Comparison of ENCODE assay signal across 22 mouse cellular contexts in the genomic region with DNA sequence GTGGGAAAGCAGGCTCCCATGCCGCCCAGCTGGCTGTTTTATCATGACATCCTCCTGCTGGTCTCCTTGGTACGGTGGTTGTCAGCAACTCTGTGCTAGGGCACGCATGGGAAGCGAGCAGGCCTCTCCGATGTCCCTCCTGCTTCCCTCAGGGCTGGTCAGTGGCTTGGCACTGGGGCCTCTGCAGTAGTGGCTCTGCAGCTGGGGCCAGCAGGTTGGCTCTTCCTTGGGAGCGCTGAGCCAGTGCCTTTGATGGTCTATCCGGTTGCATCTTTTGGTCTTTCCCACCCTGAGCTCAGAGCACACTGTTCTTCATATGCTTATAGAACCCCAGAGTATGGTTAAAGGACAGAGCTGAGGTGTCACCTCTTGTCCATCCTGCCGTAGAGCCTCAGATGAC. TPM values are rescaled to one million over a fixed set of nuclear protein-coding genes. Genes with fewer than 3 reads are reported as not detected.
A peak's percentile ranks its signal among the peaks of the same experiment; 100 is the strongest.
DNase-seq lines count a peak whose midpoint lies in the region; TF ChIP-seq lines count a peak whose summit lies in the region.
"Had no signal": no experiment of that assay in that cellular context is flagged by ENCODE, and none has a peak within 500 bp of the region (broad histone marks: within the 10 kb centered on the region; RNA-seq: fewer than 3 reads in every experiment).

No protein-coding gene starts in this region.

- peaks cover 13% of the 10 kb centered on the region for H3K4me1 ChIP-seq in heart, embryonic 10.5 days
- H3K4me1 ChIP-seq: embryonic facial prominence, embryonic 10.5 days; embryonic facial prominence, embryonic 12.5 days; forebrain, embryonic 13.5 days; forebrain, embryonic 15.5 days had no signal

- no peak for TF ChIP-seq CTCF in gastrocnemius, adult 2 months (IDR thresholded peaks at IDR 0.05)

- 80% methylated on average over 8 of the region's 8 CpGs for WGBS in heart, embryonic 10.5 days

- no peaks in the 10 kb centered on the region for H3K27me3 ChIP-seq in heart, embryonic 10.5 days (ENCODE audit: insufficient read depth, poor library complexity, severe bottlenecking)
- H3K27me3 ChIP-seq: CH12.LX; embryonic facial prominence, embryonic 12.5 days; forebrain, embryonic 13.5 days; forebrain, embryonic 15.5 days; Patski had no signal

- no peak overlapping the region for H3K4me3 ChIP-seq in gastrocnemius, adult 2 months
- H3K4me3 ChIP-seq in heart, embryonic 10.5 days: no peak overlapping the region
- H3K4me3 ChIP-seq: embryonic facial prominence, embryonic 10.5 days; embryonic facial prominence, embryonic 12.5 days; forebrain, embryonic 13.5 days; forebrain, embryonic 15.5 days had no signal

- peak; percentile 66 for DNase-seq in gastrocnemius, adult 2 months
- no peak for DNase-seq in gastrocnemius, adult 18-20 months (ENCODE audit: low spot score)
- DNase-seq in gastrocnemius, postnatal 25 days: peak; percentile 46
- DNase-seq in gastrocnemius, postnatal 4 days (ENCODE audit: low spot score in 2 of 2): no peak
- DNase-seq in heart, embryonic 10.5 days (ENCODE audit: low spot score): no peak
- no peak for DNase-seq in heart, adult 18-20 months
- DNase-seq: adrenal gland, adult 8-10 months; adrenal gland, postnatal 14 days; adrenal gland, postnatal 36 days; B cell, adult 2 months; cerebellum, adult 11-12 months; cerebellum, adult 2 months; cerebellum, adult 9-10 months; cerebellum, postnatal 10 days; cerebellum, postnatal 25 days had no signal

- intact Hi-C loops in gastrocnemius, adult 2 months (cut with DNase I): no loop called here

- peaks cover 94% of the 10 kb centered on the region for H3K36me3 ChIP-seq in heart, embryonic 10.5 days

- H3K9me3 ChIP-seq in heart, embryonic 10.5 days: no peaks in the 10 kb centered on the region
- H3K9me3 ChIP-seq: embryonic facial prominence, embryonic 10.5 days; embryonic facial prominence, embryonic 12.5 days; forebrain, embryonic 13.5 days; forebrain, embryonic 15.5 days; G1E had no signal

- peak overlapping the region; percentile 68 for H3K27ac ChIP-seq in gastrocnemius, adult 2 months
- 0 out of 2 replicates have a peak overlapping the region, but pooled peaks have one; percentile 42 for H3K27ac ChIP-seq in heart, embryonic 10.5 days
- H3K27ac ChIP-seq: embryonic facial prominence, embryonic 10.5 days; embryonic facial prominence, embryonic 12.5 days; forebrain, embryonic 13.5 days; forebrain, embryonic 15.5 days had no signal

RNA-seq across cellular contexts. Expression of a gene that starts 28.3 kb away (rescaled TPM):
- total RNA-seq in gastrocnemius, adult 2 months (2021): 10 to 100 TPM; 13.1 to 14.9 TPM
- total RNA-seq in gastrocnemius, adult 18-20 months (2021): 10 to 100 TPM; 13.1 to 16.1 TPM
- 10 to 100 TPM; 13.0 to 13.2 TPM for total RNA-seq in gastrocnemius, postnatal 25 days (2021)
- 10 to 100 TPM; 26.8 to 31.6 TPM for total RNA-seq in gastrocnemius, postnatal 4 days (2021)
- polyA plus RNA-seq in heart, embryonic 10.5 days (2016; fragmentation: Nextera tagmentation; extraction: Ambion mirVana): 67.1 and 83.5 TPM in 2 replicates
- 10 to 100 TPM; 20.4 to 20.9 TPM for total RNA-seq in heart, adult 18-20 months (2021)

RNA-seq across cellular contexts. Expression of a gene that starts 28.4 kb away (rescaled TPM):
- 10 to 100 TPM in 1 of 2 experiments, 1 to 10 TPM in 1; 9.8 to 11.1 TPM for total RNA-seq in gastrocnemius, adult 2 months (2021)
- total RNA-seq in gastrocnemius, adult 18-20 months (2021): 10 to 100 TPM in 1 of 2 experiments, 1 to 10 TPM in 1; 9.6 to 10.2 TPM
- total RNA-seq in gastrocnemius, postnatal 25 days (2021): 10 to 100 TPM; 10.2 to 10.7 TPM
- 10 to 100 TPM; 21.6 to 22.2 TPM for total RNA-seq in gastrocnemius, postnatal 4 days (2021)
- polyA plus RNA-seq in heart, embryonic 10.5 days (2016; fragmentation: Nextera tagmentation; extraction: Ambion mirVana): 40.5 and 40.7 TPM in 2 replicates
- 10 to 100 TPM; 15.0 to 17.3 TPM for total RNA-seq in heart, adult 18-20 months (2021)

Comparison
In these comparisons a context has a peak if more than half of its experiments do, and no peak if none do; other contexts are left out.
1. DNase-seq: peak in gastrocnemius, adult 2 months (single experiment) and gastrocnemius, postnatal 25 days (single experiment); none in gastrocnemius, adult 18-20 months (single experiment), gastrocnemius, postnatal 4 days (0 of 2), heart, embryonic 10.5 days (single experiment) and heart, adult 18-20 months (0 of 2).